Mouse (Mus musculus): Measurements from ENCODE around the gene Pdzrn3.

The Pdzrn3 gene

DNA sequence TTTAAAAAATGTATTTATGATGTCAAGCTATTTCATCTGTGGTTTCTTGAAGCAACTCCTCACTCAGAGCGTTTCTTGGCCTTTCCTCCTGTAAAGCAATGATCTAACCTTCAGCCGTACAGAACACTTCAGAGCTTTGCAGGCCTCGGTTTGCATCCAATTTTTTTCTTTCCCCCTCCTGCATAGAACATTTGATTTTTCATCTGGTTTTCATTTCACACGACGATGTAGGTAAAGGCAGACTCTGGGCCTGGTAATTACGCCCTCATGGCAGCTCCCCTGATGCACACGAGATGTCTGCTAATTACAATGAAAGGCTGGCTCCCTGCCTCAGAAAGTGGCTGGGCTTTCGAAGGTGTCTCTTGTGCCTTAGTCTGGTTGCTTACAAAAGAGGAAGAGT, 81.4 kb downstream of the Pdzrn3 start:
- in situ Hi-C loops (cut with MboI; ENCODE audit: unreplicated experiment in 2 of 2), result no loop called here

DNA sequence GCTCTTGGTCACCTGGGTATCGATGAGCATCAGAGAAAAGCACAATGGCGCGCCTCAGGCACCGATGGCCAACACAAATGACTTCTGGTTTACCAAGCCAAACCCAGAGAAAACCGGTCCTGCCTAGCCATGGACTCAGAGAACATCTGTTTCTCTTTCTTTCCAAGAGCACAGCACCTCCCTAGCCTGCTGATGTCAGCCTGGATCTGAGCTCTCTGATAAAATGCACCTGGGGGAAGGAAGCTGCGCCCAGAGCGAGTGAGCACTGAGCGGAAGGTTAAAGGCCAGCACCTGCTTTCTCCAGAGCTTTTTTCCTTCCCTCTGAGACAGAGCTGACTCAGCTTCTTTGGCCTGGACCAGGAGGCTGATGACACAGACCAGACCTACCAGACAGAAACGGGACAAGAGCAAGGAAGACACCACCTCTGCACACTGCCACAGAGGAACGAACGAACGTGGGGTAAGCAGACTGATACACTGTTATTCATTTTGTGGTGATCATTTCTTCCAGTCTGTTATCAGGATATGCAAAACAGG, 84.6 kb downstream of the Pdzrn3 start:
- in situ Hi-C loops (cut with MboI; ENCODE audit: unreplicated experiment in 2 of 2), result no loop called here

DNA sequence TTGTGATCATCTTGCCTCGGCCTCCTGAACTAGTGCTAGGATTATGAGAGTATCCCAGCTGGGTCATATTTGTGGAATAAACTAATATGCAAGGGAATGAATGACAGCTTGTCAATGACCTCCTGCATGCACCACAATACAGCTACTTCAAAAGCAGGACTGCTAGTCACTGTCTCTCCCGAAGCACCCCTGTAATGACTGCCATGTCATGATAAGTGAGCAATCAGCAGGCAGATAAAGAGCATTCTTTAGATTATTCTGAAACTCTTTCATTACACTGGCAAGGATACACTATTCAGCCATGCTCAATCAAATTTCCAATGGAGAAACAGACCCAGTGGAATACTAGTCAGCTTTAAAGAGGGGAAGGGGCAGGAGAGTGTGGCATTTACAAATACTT, 85.8 kb downstream of the Pdzrn3 start:
- in situ Hi-C loops (cut with MboI; ENCODE audit: unreplicated experiment in 2 of 2), result no loop called here

DNA sequence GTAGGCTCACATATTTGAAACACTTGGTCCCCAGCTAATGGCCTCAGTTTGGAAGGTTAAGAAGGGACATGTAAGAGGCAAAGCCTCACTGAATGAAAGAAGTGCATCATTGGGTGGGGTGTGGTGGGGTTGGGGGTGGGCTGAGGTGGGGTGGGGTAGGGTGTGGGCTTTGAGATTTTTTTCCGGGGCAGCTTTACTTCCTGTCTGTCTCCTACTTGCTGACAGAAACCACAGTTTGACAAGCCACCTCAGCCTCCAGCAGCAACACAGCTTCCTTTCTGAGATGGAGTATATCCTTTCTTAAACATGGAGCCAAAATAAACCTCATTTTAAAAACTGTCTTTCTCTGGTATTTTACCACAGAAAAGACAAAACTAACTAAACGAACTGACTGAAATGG, 87.5 kb downstream of the Pdzrn3 start:
- in situ Hi-C loops (cut with MboI; ENCODE audit: unreplicated experiment in 2 of 2), result no loop called here

DNA sequence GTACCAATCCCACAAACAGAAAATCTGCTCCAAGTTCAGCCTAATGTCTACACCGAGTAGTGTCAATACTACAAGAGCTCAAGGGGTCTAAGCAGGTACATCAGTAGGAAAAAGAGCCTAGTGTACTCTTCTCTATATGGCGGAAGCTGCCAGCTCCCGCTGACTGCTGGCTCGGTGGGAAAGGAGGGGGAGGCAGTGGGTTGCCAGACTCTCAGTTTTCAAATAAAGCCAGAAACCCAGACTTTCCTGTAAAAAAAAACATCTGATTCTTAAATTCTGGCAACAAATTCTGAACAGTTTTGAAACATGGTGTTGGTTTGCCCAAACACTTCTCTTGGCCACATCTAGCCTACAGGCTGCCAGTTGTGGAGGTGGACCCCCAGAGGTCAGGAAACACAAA, 88.3 kb downstream of the Pdzrn3 start:
- in situ Hi-C loops (cut with MboI; ENCODE audit: unreplicated experiment in 2 of 2), result no loop called here

DNA sequence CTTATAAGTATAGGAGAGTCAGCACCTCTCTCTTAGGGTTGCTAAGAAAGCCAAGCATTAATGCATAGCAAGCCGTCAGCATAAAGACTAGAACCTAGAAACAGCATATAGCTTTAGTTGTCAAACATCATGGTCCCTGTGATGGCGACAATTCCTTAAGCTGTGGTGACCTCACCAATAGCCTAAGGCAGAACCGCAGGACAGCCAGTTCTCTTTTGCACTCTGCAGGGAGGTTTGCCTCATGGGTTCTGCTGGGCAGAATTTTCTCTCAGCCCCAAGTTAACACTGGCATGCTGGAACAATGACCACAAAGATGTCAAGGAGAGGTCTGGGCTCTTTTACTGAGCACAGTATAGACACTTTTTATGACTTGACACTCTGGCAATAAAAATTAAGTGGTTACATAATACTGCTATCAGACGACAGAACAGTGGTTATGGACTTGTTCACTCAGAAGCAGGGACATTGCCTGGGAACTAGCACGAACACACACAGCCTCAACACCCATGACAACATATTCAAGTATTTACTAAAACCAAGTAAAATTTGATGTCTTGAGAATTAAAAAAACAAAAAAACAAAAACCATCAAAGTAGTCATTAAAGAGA, 90.0 kb downstream of the Pdzrn3 start:
- in situ Hi-C loops (cut with MboI; ENCODE audit: unreplicated experiment in 2 of 2), result no loop called here

DNA sequence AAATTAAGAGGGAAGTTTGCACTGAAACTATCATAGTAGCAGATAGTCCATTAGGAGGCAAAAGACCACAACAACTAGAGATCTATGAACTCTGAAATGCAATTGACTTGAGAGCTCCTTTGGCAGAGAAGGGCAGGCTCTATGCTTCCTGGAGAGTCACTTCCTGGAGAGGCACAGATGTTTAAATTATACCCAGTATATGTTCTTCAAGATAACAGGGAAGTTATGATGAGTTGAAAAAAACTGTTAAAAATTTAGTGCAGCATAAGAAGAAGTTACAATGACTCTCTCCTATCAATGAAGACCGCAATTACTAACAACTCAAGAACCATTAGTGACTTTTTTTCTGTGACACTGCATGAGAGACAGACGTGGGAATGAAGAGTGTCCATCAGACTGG, 90.6 kb downstream of the Pdzrn3 start:
- in situ Hi-C loops (cut with MboI; ENCODE audit: unreplicated experiment in 2 of 2), result no loop called here

DNA sequence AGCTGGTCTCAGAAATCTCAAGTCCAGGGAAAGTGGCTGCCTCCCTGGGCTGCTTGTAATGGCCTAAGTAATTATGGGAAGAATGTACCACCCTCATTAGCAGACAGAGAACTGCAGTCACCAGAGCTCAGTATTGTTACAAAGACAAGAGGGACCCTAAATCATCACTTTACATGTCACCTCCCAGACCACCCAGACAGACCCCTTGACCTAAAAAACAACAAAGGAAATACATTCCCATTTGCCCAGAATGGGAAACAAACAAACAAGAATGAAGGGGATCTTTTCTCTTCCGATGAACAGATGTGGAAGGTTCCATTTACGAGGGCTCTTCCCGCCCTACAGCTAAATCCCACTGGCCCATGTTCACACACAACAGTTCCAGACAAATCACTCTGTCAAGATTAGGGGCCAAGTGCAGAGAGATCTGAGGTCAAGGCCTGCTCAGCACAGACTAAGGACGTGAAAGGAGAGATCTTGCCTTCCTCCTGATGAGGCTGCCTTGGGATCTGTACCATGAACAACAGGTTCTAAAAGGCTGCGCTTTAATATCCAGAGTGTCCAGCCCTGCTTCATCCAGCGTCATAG, 93.2 kb downstream of the Pdzrn3 start:
- in situ Hi-C loops (cut with MboI; ENCODE audit: unreplicated experiment in 2 of 2), result no loop called here

DNA sequence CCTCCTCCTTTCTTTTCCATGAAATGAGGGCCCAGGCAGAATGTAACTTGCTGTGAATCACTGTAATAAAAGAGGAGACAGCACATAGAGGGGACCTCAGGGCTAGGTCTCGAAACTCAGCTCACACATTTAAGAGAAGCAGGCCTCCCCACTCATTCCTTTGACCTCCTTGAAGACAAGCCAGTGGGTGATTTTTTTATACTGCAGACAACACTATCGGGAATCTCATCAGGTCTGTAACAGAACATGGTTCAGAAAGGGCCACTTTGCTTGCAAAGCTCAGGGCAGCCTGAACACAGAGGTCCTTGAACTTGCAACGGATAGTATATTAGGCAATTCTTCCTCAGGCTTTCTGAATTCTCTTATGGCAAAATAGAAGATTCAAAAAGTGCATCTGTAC, 93.8 kb downstream of the Pdzrn3 start:
- in situ Hi-C loops (cut with MboI; ENCODE audit: unreplicated experiment in 2 of 2), result no loop called here

DNA sequence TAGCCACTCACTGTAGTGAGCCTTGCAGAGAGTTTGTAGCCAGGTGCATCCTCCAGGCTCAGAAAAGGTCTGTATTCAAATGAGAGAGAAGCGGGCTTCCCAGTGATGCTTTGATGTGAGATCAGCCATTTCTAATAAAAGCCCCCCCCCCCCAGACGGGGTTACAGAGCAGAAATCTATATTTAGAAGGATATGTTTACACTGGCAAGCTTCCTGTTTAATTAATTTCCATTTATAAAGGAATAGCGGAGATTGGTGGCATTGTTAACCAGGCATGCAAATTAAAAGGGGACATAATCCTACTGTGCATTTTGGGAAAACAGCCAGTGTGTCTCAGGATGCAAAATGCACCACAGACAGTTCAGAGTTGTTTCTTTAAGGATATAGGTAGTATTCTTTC, 96.1 kb downstream of the Pdzrn3 start:
- in situ Hi-C loops (cut with MboI; ENCODE audit: unreplicated experiment in 2 of 2), result no loop called here

DNA sequence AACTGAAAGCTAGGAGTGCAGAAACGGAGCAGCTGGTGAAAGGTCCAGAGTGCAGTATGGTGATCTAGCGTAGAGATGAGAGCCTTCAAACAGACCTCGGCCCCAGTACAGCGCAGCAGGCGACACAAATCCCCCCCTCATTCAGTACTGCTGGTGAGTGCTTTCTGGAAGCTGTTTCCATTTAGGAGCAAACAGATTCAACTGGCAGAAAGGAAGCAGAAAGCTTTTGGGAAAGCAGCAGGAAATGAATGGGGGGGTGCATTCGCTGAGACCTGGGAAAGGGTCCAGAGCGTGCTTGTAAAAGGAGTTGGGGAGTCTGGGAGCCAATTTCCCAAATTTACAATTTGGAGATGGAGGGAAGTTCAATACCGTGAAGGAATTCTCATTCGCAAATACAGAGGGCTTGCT, 96.9 kb downstream of the Pdzrn3 start:
- in situ Hi-C loops (cut with MboI; ENCODE audit: unreplicated experiment in 2 of 2), result no loop called here

DNA sequence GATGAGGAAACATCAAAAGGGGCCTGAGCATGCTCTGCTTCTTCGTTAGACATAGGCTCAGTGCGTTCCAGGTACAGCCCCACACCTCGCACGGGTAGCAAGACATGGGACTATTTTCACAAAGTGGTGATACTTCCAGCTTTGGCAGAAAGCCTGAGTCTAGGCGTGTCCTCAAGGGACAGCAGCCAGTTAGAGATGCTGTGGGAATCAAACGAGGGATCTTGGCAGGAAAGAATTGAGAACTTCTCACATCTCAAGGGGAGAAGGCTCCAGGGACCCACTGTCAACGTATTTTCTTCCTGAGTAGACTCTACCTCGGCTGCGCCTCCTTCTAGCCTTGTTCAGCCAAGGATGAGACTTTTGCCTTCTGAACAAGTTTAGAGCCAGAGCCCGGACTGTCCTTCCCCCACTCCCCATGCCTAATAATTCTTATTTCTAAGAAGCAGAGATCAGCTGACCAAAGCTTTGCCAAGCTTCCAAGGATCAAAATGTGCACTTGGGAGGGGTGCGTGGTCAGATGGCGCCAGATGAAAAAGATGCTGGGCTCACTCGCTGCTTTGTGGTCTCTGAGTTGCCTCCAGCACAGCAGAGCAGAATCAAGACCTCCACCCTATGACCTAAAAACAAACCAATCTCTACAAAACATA, 99.3 kb downstream of the Pdzrn3 start:
- in situ Hi-C loops (cut with MboI; ENCODE audit: unreplicated experiment in 2 of 2), result no loop called here

DNA sequence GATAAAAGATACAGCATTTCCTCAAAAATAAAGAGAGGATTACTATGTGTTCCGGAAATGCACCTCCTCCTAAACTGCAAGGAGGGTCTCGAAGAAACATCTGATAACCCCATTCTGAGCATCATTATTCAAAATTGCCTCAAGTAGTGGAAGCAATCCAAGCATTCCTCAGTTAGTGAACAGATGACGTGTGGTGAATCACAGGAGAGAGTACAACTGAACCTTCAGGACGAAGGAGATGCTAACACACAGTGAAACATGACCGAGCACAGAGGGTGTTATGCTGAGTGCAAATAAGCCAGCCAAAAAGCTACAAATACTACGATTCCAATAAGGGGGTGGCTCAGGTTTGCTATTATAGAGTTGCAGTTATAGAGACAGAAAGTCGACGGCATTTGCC, 101.4 kb downstream of the Pdzrn3 start:
- in situ Hi-C loops (cut with MboI; ENCODE audit: unreplicated experiment in 2 of 2), result no loop called here

DNA sequence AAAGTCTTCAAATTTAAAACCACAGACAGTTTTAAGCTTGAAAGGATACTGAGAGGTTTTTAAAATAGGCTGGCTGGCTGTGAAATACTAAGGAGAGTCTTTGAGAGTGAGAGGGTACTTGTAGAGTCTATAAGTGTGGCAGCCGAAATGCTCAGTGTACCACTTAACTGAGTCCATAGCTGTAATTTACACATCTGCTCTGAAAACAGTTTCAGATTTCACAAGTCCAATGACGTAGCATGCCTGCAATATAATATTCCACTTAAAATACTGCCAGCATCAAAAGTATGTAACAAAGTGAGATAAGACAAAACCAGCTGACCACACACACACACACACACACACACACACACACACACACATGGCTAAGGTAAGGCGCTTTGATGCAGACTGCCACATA, 101.9 kb downstream of the Pdzrn3 start:
- in situ Hi-C loops (cut with MboI; ENCODE audit: unreplicated experiment in 2 of 2), result no loop called here

DNA sequence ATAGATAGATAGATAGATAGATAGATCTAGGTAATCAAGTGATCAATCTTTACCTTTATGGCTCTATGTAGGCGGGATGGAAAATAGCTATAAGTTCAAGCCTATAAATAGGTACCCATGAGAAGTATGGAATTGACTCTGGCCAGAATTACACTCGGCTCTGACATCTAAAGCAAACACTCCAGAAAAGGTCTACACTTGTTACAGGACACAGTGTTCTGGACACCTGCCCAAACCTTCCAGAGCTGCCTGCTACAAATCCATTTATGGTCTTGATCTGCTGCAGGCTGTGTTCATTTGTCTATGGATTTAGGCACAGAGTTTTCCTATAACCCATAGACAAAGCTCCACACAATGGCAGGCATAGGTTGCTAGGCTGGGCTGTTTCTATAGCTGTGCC, 102.9 kb downstream of the Pdzrn3 start:
- in situ Hi-C loops (cut with MboI; ENCODE audit: unreplicated experiment in 2 of 2), result no loop called here

DNA sequence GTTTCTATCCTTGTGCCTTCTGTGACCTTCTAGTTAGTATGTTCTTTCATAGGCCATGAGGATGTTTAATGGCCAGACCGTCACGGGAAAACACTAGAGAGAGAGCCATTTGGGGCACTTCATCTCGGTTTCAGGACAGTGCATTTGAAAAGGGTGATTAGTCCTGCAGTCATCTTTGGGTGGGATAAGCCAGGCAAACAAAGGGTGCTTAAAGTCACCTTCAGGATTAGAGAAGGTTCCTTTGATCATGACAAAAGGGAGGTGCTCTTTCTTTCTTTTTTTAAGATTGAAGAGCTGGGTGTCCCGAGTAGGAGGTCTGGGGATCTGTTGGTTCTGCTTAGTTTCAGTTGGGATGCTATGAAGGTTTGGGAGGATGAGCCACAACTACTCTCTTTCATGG, 105.4 kb downstream of the Pdzrn3 start:
- in situ Hi-C loops (cut with MboI; ENCODE audit: unreplicated experiment in 2 of 2), result no loop called here

DNA sequence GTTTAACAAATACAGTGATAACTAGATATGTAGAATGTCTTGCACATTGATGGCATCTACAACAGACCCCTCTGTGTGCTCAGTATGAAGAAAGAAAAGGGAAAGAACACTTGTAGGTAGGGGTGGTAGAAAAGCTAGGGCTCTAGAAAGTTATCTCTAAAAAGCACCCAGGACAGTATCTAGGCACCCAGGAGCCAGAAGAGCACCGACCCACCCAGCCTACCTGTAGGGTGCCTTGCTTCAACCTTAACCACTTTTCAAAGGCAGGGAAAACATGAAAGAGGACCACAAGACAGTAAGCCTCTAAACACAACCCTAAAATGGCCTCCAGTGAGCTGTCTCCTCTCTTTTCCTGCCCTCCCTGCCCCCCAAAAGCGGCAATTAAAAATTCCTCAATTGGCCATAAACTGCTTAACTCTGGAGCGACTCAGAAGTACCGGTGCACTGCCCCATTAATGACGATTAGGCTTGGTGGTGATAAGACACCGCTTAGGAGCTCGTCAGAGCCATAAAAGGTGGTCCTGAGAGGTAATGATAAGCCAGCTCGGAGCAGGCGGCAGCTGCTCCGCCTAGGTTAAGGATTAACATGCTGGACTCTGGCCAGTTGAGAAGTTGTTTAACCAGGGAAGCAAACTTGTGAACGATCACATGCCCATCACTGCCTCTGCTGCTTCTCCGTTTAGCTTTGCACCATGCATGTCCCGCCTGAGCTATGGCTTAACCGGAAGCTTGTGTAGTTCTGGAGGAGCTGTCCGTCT, 106.1 kb downstream of the Pdzrn3 start:
- in situ Hi-C loops (cut with MboI; ENCODE audit: unreplicated experiment in 2 of 2), result no loop called here

DNA sequence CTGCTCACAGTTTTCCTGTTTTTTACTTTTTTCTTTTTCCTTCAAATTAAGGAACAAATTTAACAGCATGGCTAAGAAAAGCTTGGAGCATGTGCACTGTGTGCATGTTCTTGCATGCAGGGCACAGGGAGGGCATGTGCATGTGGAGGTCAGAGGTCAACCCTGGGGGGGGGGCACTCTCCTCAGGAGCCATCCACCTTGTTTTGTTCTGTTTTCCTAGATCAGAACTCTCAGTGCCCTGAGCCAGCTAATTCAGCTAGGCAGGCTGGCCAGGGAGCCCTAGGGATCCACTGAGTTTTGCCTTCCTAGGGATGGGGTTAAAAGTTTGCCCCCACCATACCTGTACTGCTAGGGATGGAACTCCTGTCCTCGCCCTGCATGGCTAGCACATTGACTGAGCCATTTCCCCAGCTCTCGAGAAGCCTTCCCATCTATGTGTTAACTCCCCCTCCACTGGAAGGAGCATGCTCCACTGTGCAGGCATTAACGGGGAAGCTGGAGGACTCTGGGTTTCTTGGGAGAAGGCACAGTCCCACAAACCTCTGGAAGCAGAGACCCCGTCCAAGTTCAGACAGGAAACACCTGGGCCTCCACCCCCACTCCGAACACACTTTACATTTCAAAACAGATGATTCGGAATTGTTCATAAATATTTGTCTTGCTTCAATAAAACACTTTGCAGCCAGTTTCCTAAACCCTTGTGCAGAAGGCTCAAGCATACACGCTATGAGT, 107.4 kb downstream of the Pdzrn3 start:
- in situ Hi-C loops (cut with MboI; ENCODE audit: unreplicated experiment in 2 of 2), result no loop called here

DNA sequence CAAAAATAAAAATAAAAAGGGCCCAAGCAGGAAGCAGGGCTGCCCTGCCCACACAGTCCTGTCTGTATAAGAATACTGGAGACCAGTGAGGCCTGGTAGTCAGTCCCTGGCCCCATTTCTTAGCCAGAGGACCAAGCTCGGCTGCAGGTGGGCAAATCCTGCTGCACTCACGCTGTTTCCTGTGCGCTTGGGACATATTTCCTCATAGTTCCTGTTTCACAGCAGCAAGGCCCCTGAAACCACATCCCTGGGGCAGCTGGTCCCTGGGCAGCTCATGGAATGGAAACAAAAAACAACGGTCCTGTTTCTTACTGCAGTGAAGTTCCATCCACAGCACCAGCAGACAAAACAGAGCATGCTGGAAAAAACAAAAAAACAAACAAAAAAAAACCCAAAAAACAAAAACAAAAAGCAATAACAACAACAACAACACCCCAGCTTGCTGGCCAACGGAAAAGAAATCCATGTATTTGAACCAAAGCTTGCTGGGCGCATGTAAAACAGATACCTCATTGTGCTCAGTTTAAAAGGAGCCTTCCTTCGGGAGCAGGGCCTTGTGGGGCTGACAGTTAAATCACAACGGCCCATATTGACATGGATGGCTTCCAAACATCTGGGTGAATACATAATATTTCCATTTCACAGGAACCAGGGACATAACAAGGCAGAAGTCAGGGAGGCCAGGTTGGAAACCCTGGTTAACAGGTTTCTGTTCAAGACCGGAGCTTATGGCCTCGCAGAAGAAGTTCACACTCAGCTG, 108.2 kb downstream of the Pdzrn3 start:
- in situ Hi-C loops (cut with MboI; ENCODE audit: unreplicated experiment in 2 of 2), result loop anchor here in 1 of 2 experiments (10.0 kb wide), 1 partner anchor 385 kb away; no protein-coding TSS in a partner anchor

DNA sequence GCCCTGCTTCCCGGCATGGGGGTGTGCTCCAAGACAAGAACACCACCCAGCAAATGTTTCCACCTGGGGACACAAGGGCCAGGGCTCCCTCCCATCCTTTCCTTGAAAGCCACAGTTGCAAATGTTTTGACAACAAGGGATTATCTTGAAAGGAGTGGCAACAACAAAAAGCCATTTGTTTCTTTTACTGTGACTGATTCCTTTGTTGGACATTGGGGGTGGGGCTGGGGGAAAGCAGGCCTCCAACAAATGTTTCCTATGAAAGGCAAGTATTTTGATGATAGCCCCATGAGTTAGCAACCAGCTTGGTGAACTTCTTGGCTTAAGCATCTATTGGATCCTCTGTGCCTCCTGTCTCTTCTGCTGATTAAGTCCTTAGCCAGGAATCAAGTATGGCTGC, 109.4 kb downstream of the Pdzrn3 start:
- in situ Hi-C loops (cut with MboI; ENCODE audit: unreplicated experiment in 2 of 2), result loop anchor here in 1 of 2 experiments (10.0 kb wide), 1 partner anchor 383 kb away; no protein-coding TSS in a partner anchor
